Mouse (Mus musculus): ENCODE data around the gene Mbtps1.
A peak's percentile ranks its signal among the peaks of the same experiment; 100 is the strongest.

Gene Mbtps1

GRCm38 (mm10) chr8:119557132-119557531, 1.4 kb downstream of the Mbtps1 start:
- DNase-seq = no peak

GRCm38 (mm10) chr8:119555861-119556260, 2.7 kb downstream of the Mbtps1 start:
- peak; percentile 49 for DNase-seq

- DNase-seq = no peak
These were observed 5.6 kb downstream of the Mbtps1 start for GRCm38 (mm10) chr8:119552967-119553366.

GRCm38 (mm10) chr8:119548560-119549113, 9.9 kb downstream of the Mbtps1 start:
- no peak for DNase-seq

GRCm38 (mm10) chr8:119547019-119547691, 11.4 kb downstream of the Mbtps1 start:
- DNase-seq = no peak

GRCm38 (mm10) chr8:119545791-119546190, 12.7 kb downstream of the Mbtps1 start:
- DNase-seq = no peak

GRCm38 (mm10) chr8:119545180-119545579, 13.4 kb downstream of the Mbtps1 start:
- DNase-seq = no peak

GRCm38 (mm10) chr8:119544606-119545005, 13.9 kb downstream of the Mbtps1 start:
- DNase-seq = no peak

GRCm38 (mm10) chr8:119531973-119532372, 26.6 kb downstream of the Mbtps1 start:
- no peak for DNase-seq

GRCm38 (mm10) chr8:119531397-119531796, 27.1 kb downstream of the Mbtps1 start:
- DNase-seq = no peak

GRCm38 (mm10) chr8:119530937-119531336, 27.6 kb downstream of the Mbtps1 start:
- DNase-seq = no peak

GRCm38 (mm10) chr8:119528762-119529161, 29.8 kb downstream of the Mbtps1 start:
- no peak for DNase-seq

GRCm38 (mm10) chr8:119520102-119520501, 38.4 kb downstream of the Mbtps1 start:
- no peak for DNase-seq

GRCm38 (mm10) chr8:119516674-119517073, 41.9 kb downstream of the Mbtps1 start:
- no peak for DNase-seq

- no peak for DNase-seq
These were observed 42.8 kb downstream of the Mbtps1 start for GRCm38 (mm10) chr8:119515767-119516166.

GRCm38 (mm10) chr8:119514940-119515339, 43.6 kb downstream of the Mbtps1 start:
- DNase-seq = no peak

GRCm38 (mm10) chr8:119513405-119513804, 45.1 kb downstream of the Mbtps1 start:
- peak; percentile 68 for DNase-seq

GRCm38 (mm10) chr8:119511722-119512121, 46.8 kb downstream of the Mbtps1 start:
- DNase-seq = no peak

- peak; percentile 14 for DNase-seq
These were observed 48.1 kb downstream of the Mbtps1 start for GRCm38 (mm10) chr8:119510471-119510870.

- no peak for DNase-seq
These were observed 52.4 kb downstream of the Mbtps1 start for GRCm38 (mm10) chr8:119506106-119506505.

- DNase-seq = no peak
These were observed 53.0 kb downstream of the Mbtps1 start for GRCm38 (mm10) chr8:119505488-119505887.

- peak; percentile 40 for DNase-seq
These were observed 55.3 kb downstream of the Mbtps1 start for GRCm38 (mm10) chr8:119503191-119503767.

- DNase-seq = peak; percentile 25
These were observed 56.4 kb downstream of the Mbtps1 start for GRCm38 (mm10) chr8:119502111-119502510.

- DNase-seq = no peak
These were observed 56.9 kb downstream of the Mbtps1 start, which contains the start of gene Slc38a8 for GRCm38 (mm10) chr8:119501598-119501997. Slc38a8 (minus strand) TSS chr8:119501698.

All from cerebellum, adult 9-10 months (tissue).